Mouse (Mus musculus) adrenal gland (tissue): ENCODE results near the gene Zfyve27.

Experiments used
- intact Hi-C: fragments of 180-260 bp; cut with DNase I; formaldehyde crosslinking; loops from one replicate; pipeline ENCODE4 v1.15.1; 2025
- long read RNA-seq, 2 experiments: library from polyadenylated mRNA; unstranded; transcript quantifications; one replicate each; pipeline ENCODE4 v2.0.0; 2020; ENCODE audit warnings: borderline replicate concordance in 1 of 2; ENCODE audit not compliant: insufficient replicate concordance in 1 of 2

The Zfyve27 gene
- long read RNA-seq, experiment 1, partial matches to known transcripts = 2 of 37 reads
- long read RNA-seq, experiment 1, other reads (novel, unspliced or antisense) = 31 of 37 reads
- long read RNA-seq, experiment 2, transcript Zfyve27-201 (12 exons, 2,573 nt) = major isoform, 5 of 16 reads
- long read RNA-seq, experiment 2, partial matches to known transcripts = 1 of 16 reads
- long read RNA-seq, experiment 2, other reads (novel, unspliced or antisense) = 10 of 16 reads

DNA sequence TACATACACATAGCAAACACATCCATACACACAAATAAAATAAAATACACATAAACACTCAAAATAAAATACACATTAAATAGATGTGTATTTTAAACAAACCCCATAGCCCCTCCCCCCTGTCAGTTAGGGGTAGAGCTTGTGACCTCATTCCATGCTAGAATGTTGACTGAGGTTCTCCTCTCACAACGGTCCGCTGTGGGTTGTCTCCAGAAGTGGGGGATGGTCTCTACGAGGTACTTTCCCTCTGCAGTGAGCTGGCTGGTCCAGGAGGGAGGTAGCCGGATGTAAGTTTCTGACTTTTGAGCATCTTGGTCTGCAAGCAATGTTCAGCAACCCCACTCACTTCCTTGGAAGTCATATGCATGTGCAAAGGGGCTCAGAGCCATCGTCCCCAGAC lies at the start of gene Zfyve27:
Gene Zfyve27 (plus strand): TSS at position 188 of the 400 bp plus-strand sequence.
- intact Hi-C loops = no loop called here

DNA sequence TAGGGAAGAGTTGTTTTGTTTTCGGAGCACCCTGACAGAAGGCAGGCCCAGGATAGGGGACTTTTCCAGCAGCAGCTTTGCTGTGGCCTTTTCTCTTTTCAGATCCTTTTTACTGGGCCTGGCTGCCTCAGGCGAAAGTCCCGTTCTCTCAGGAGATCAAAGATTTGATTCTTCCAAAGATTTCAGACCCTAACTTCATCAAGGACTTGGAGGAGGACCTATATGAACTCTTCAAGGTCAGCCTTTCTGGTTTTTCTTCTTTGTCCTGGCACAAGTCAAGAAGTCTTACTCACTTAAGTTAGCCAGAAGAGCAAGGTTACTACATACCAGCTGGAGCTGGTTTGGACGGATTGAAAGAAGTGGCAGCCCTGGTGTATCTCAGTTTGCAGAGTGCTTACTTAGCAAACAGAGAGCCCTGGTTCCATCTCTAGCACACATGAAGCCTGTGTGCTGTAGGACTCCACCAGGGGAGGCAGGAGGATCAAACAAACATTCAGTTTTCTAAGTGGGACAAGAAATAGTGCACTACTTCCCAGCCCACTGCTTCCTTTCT lies 47.9 kb upstream of the Zfyve27 start:
- intact Hi-C loops = no loop called here

- intact Hi-C loops = no loop called here
These were observed 45.6 kb upstream of the Zfyve27 start for GRCm38 (mm10) chr19:42118142-42118541.

- intact Hi-C loops = no loop called here
These were observed 45.2 kb upstream of the Zfyve27 start for GRCm38 (mm10) chr19:42118596-42118995.

DNA sequence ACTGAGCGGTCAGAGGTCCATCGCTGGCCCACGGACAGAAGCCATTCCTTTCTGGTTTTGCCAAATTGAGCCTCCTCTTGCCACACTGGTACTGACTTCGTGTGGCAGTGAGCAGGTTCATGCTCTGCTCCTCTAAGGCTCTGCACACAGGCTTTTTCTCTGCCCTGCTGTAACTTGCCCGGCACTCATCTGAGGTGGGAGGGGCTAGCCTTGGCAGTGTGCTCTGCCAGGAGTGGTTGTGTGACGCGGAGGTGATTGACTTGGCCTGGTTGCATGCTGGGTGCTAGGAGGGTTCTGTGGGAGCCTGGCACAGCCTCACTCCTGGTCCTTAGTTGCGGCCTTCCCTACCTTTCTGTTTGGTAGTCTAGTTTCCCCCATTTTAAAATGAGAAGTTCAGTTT lies 43.3 kb upstream of the Zfyve27 start:
- intact Hi-C loops = no loop called here

GRCm38 (mm10) chr19:42124684-42125083 lies 39.1 kb upstream of the Zfyve27 start:
- intact Hi-C loops = loop anchor here (5.0 kb wide), 1 partner anchor 32 kb away; the partner anchor contains the start of gene Pi4k2a

- intact Hi-C loops = loop anchor here (5.0 kb wide), 1 partner anchor 33 kb away; the partner anchor contains the start of gene Pi4k2a
These were observed 38.1 kb upstream of the Zfyve27 start for GRCm38 (mm10) chr19:42125501-42126218.

DNA sequence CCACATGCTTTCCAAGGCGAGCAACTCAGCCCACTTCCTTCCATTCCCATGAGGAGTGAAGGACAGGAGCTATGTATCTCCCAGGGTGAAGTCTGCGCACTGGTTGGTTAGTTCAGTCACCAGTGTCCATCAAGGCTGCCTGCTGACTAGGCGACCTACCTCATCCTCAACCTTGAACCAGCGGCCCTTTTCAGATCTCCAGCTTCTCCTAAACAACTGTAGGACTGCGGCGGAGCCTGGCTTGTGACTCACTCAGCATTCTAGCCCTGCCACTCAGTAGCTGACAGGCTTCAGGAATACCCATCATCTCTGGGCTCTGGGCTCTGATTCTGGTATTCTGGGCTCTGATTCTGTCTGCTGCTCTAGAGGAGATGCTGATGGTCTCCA lies 37.5 kb upstream of the Zfyve27 start:
- intact Hi-C loops = loop anchor here (5.0 kb wide), 1 partner anchor 34 kb away; the partner anchor contains the start of gene Pi4k2a

- intact Hi-C loops = loop anchor here (5.0 kb wide), 1 partner anchor 35 kb away; the partner anchor contains the start of gene Pi4k2a
These were observed 36.7 kb upstream of the Zfyve27 start for GRCm38 (mm10) chr19:42127024-42127423.

DNA sequence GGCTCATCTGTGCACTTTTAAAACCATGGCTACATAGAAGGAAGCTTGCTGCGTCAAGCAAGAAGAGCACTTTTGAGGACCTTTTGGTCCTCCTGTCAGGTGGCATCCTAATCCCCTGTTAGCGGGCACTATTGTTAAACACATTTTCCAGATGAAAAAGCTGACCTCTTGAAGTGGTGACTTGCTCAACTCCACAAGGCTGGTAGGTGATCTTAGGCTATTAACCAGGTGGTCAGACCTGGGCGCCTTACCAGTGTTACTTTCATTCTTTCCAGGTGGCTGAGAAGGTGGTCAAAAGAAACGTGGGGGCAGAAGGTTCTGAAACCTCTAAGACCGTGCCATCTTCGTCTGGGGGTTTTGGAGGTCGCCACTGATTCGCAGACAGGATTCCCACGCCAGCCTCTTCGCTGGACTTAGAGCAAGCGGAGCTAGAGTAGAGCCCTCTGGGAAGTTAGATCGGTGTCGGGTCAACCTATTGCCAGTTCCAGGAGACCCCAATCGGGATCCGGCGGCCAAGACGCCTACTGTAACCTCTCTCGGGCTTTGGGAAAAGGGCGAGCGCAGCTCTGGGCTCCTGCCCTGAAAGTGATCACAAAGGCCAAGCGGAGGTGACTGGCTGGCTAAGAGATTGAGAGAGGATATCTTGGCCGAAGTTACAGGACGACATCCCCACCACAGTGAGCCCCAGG lies 35.6 kb upstream of the Zfyve27 start:
- intact Hi-C loops = loop anchor here (5.0 kb wide), 1 partner anchor 36 kb away; the partner anchor contains the start of gene Pi4k2a

DNA sequence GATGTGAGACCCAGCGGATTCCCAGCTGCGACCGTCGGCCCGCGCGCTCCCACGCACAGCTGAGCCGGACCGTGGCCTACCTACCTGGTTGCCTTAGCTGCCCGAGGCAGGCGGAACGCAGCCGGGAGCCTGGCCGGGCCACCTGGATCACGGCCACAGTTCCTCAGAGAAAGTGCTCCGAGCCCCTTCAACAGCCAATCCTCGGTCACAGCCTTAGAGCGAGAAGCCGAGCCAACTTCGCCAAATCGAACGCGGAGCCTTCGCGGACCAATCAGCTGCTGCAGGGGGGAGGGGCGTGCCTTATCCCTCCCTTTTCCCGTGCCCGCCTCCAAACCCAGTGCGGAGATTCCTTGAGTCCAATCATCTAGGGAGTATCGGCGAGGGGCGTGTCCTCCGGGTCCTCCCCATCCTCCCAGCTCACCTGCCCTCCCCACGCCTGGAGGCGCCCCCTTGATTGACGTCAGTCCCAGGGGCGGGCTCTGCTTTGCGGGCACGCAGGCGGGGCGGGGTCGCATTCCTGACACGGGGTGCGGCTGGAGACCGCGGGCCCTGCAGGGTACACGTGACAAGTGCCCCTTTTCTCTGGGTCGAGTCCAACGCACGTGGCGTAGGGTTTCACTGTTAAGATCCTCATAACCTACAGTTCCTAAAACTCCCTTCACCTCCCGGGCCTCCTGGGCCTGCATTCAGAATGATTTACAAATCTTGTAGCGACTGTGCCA lies 34.8 kb upstream of the Zfyve27 start, which contains the start of gene Avpi1:
Gene Avpi1 (minus strand): TSS at position 273 of the 722 bp plus-strand sequence.
- intact Hi-C loops = loop anchor here (5.0 kb wide), 1 partner anchor 37 kb away; the partner anchor contains the start of gene Pi4k2a

GRCm38 (mm10) chr19:42129509-42130293 lies 34.0 kb upstream of the Zfyve27 start:
- intact Hi-C loops = loop anchor here (5.0 kb wide), 1 partner anchor 37 kb away; the partner anchor contains the start of gene Pi4k2a

GRCm38 (mm10) chr19:42130294-42130606 lies 33.5 kb upstream of the Zfyve27 start:
- intact Hi-C loops = no loop called here

- intact Hi-C loops = no loop called here
These were observed 32.6 kb upstream of the Zfyve27 start for GRCm38 (mm10) chr19:42131101-42131500.

GRCm38 (mm10) chr19:42135070-42135469 lies 28.7 kb upstream of the Zfyve27 start:
- intact Hi-C loops = no loop called here

GRCm38 (mm10) chr19:42136126-42136525 lies 27.6 kb upstream of the Zfyve27 start:
- intact Hi-C loops = no loop called here

DNA sequence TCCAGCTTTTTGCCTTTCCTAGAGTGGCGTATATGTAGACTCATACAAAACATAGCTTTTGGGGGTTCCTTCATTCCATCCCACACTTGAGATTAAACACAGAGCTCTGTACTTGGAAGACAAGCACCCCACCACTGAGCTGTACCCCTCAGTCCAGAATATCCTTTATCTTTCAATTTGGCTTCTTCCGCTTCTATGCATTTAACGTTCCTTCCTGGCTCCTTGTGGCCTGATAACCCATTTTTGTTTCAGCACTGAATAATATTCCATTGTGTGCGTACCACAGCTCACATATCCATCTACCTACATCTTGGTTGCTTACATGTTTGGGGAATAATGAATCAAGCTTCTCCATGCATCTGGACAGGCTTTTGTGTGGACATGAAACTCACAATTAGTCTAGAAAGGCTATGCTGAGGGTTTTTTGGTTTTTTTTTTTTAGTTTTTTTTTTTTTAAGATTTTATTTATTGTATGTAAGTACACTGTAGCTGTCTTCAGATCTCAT lies 26.5 kb upstream of the Zfyve27 start:
- intact Hi-C loops = no loop called here

DNA sequence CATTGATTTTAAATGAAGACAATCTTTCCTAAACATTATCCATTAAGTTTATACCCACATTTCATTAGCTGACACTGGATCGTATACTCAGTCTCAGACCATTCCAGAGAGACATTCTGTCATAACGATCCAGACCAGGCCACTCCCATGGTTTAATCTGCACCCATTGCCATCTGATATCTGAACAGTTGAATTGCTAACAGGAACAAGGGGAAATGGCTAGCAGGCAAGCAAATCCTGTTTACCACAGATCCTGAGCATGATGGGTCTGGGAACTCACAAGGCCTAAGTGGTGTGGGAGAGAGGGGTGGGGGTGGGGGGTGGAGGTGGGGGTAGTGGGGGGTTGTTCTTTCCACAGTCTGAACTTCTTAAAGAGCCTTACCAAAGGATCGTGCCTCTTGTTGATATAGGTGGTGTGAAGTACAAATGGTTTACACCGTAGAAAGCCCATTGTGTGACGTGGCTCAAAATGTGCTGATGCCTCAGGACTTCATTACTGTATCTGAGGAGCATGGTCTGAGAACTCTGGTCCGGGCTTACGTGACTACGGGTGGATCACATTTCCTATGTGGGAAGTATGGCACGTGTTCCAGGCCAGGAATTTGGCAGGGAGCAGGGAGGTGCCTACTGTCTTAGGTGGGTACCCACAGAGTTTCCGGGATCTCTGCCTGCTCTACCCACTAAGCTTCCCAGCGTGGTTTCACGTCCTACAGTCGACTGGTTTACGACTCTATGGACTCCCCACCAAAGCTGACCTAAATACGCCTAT lies 25.1 kb upstream of the Zfyve27 start:
- intact Hi-C loops = no loop called here
